Mouse (Mus musculus): Measurements from ENCODE around the gene Bloc1s5.

GRCm38 (mm10) chr13:38596461-38596860 is 38.4 kb downstream of the Bloc1s5 start:
- no peak for TF ChIP-seq CTCF (IDR thresholded peaks at IDR 0.05; ENCODE audit: borderline replicate concordance, insufficient read depth, low read depth, low read length)
- TF ChIP-seq POLR2A (IDR thresholded peaks at IDR 0.05; ENCODE audit: borderline replicate concordance, insufficient read depth, low read length), result no peak
